Mouse (Mus musculus): ENCODE results near the gene Clec2i.
"Not testable (repeated sequence)": the region's sequence is repeated elsewhere in the genome, so short reads cannot be mapped to it uniquely, and the experiment has no call there.

The Clec2i gene

GRCm38 (mm10) chr6:128855477-128855876, 31.9 kb upstream of the Clec2i start:
- DNase-seq (ENCODE audit: low spot score), result no peak

- no peak for DNase-seq (ENCODE audit: low spot score)
Measured at GRCm38 (mm10) chr6:128856250-128856649, 31.1 kb upstream of the Clec2i start.

GRCm38 (mm10) chr6:128857976-128858375, 29.4 kb upstream of the Clec2i start:
- DNase-seq (ENCODE audit: low spot score), result no peak

GRCm38 (mm10) chr6:128868861-128869260, 18.5 kb upstream of the Clec2i start:
- DNase-seq (ENCODE audit: low spot score), result no peak

GRCm38 (mm10) chr6:128871910-128872610, 15.3 kb upstream of the Clec2i start:
- DNase-seq (ENCODE audit: low spot score), result no peak

GRCm38 (mm10) chr6:128888834-128889233, 1.4 kb downstream of the Clec2i start:
- no peak for DNase-seq (ENCODE audit: low spot score)

- DNase-seq (ENCODE audit: low spot score), result no peak
Measured at GRCm38 (mm10) chr6:128890948-128891355, 3.6 kb downstream of the Clec2i start, which contains the start of gene BC035044. Gene BC035044 (minus strand): TSS chr6:128891126.

GRCm38 (mm10) chr6:128895404-128896001, 8.1 kb downstream of the Clec2i start:
- DNase-seq (ENCODE audit: low spot score), result no peak

- no peak for DNase-seq (ENCODE audit: low spot score)
Measured at GRCm38 (mm10) chr6:128900044-128900443, 12.7 kb downstream of the Clec2i start.

- not testable (repeated sequence) for DNase-seq (ENCODE audit: low spot score)
Measured at GRCm38 (mm10) chr6:128900796-128901552, 13.6 kb downstream of the Clec2i start.

GRCm38 (mm10) chr6:128913598-128914254, 26.3 kb downstream of the Clec2i start:
- DNase-seq (ENCODE audit: low spot score), result no peak

GRCm38 (mm10) chr6:128917322-128917721, 29.9 kb downstream of the Clec2i start:
- no peak for DNase-seq (ENCODE audit: low spot score)

GRCm38 (mm10) chr6:128933050-128933449, 45.7 kb downstream of the Clec2i start:
- peak; percentile 7 for DNase-seq (ENCODE audit: low spot score)

- not testable (repeated sequence) for DNase-seq (ENCODE audit: low spot score)
Measured at GRCm38 (mm10) chr6:128934081-128934480, 46.7 kb downstream of the Clec2i start, which contains the start of gene Clec2g. Gene Clec2g (plus strand): TSS chr6:128934381.

GRCm38 (mm10) chr6:128935889-128936665, 48.7 kb downstream of the Clec2i start:
- DNase-seq (ENCODE audit: low spot score), result not testable (repeated sequence)

- DNase-seq (ENCODE audit: low spot score), result no peak
Measured at GRCm38 (mm10) chr6:128941646-128942421, 54.4 kb downstream of the Clec2i start.

- no peak for DNase-seq (ENCODE audit: low spot score)
Measured at GRCm38 (mm10) chr6:128945564-128945963, 58.2 kb downstream of the Clec2i start.
